Mouse (Mus musculus) layer of hippocampus, postnatal 36 days (tissue): ENCODE data around the gene Apold1. TPM values are rescaled to one million over a fixed set of nuclear protein-coding genes. Genes with fewer than 3 reads are reported as not detected.

Source experiments
- DNase-seq, 2 experiments: peaks; one replicate each; pipeline ENCODE4 v3.0.0; 2022
- total RNA-seq, 2 experiments: library from RNA; stranded (reverse); gene quantifications; 2 replicates each; pipeline ENCODE4 v1.2.3; 2021

The Apold1 gene
- total RNA-seq, 2 experiments from 2014 or later = 3.1 to 3.4 TPM

- DNase-seq = no peak
Measured at GRCm38 (mm10) chr6:134976628-134977027, 4.9 kb upstream of the Apold1 start.

GRCm38 (mm10) chr6:134983529-134984370 is 2.2 kb downstream of the Apold1 start:
- DNase-seq = peak; percentile 88 to 89

GRCm38 (mm10) chr6:134984748-134985147 is 3.2 kb downstream of the Apold1 start:
- no peak for DNase-seq

- DNase-seq = no peak
Measured at GRCm38 (mm10) chr6:134988377-134988776, 6.9 kb downstream of the Apold1 start.

GRCm38 (mm10) chr6:134990674-134991073 is 9.2 kb downstream of the Apold1 start:
- DNase-seq = no peak

- peak in 1 of 2 experiments; percentile 37 for DNase-seq
Measured at GRCm38 (mm10) chr6:134994031-134994651, 12.6 kb downstream of the Apold1 start.

- DNase-seq = no peak
Measured at GRCm38 (mm10) chr6:134994985-134995384, 13.5 kb downstream of the Apold1 start.

- no peak for DNase-seq
Measured at GRCm38 (mm10) chr6:134996918-134997317, 15.4 kb downstream of the Apold1 start.

GRCm38 (mm10) chr6:134998076-134998475 is 16.6 kb downstream of the Apold1 start:
- no peak for DNase-seq

- DNase-seq = no peak
Measured at GRCm38 (mm10) chr6:134998781-134999180, 17.3 kb downstream of the Apold1 start.

- no peak for DNase-seq
Measured at GRCm38 (mm10) chr6:135000272-135000671, 18.8 kb downstream of the Apold1 start.

- DNase-seq = no peak
Measured at GRCm38 (mm10) chr6:135001991-135002390, 20.5 kb downstream of the Apold1 start.

- no peak for DNase-seq
Measured at GRCm38 (mm10) chr6:135006372-135006771, 24.9 kb downstream of the Apold1 start.

- DNase-seq = peak; percentile 91 to 93
Measured at GRCm38 (mm10) chr6:135011048-135011733, 29.7 kb downstream of the Apold1 start, which contains the start of gene Ddx47. TSS of gene Ddx47 (plus strand) at chr6:135011612.

GRCm38 (mm10) chr6:135011734-135012116 is 30.2 kb downstream of the Apold1 start:
- DNase-seq = no peak

GRCm38 (mm10) chr6:135017211-135017610 is 35.7 kb downstream of the Apold1 start:
- DNase-seq = no peak

GRCm38 (mm10) chr6:135019564-135019963 is 38.0 kb downstream of the Apold1 start:
- DNase-seq = no peak

- DNase-seq = no peak
Measured at GRCm38 (mm10) chr6:135021633-135022032, 40.1 kb downstream of the Apold1 start.

- no peak for DNase-seq
Measured at GRCm38 (mm10) chr6:135023379-135023778, 41.9 kb downstream of the Apold1 start.

- DNase-seq = no peak
Measured at GRCm38 (mm10) chr6:135024781-135025420, 43.4 kb downstream of the Apold1 start.

- DNase-seq = no peak
Measured at GRCm38 (mm10) chr6:135026232-135026631, 44.7 kb downstream of the Apold1 start.

GRCm38 (mm10) chr6:135026755-135027154 is 45.2 kb downstream of the Apold1 start:
- no peak for DNase-seq

- DNase-seq = no peak
Measured at GRCm38 (mm10) chr6:135029246-135029645, 47.7 kb downstream of the Apold1 start.
